Mouse (Mus musculus) cerebellum, adult 2 months (tissue): ENCODE measurements at regions not wholly inside any gene's neighbourhood (a gene's known extent, or its start where the extent isn't known, plus 50 kb on each side); places are given as distances from the start of the nearest gene placed in this dataset.

Source experiments
- CTCF ChIP-seq: fragments of 200-500 bp; IDR thresholded peaks from 2 replicates; pipeline ENCODE4 v1.5.1; 2011; ENCODE audit warnings: low read depth, mild to moderate bottlenecking, control low read depth, low read length, moderate library complexity, borderline replicate concordance; ENCODE audit not compliant: insufficient read depth
- POLR2A ChIP-seq: fragments of 200-500 bp; IDR thresholded peaks from 2 replicates; pipeline ENCODE4 v1.6.1; 2011; ENCODE audit warnings: low read length, control low read depth, borderline replicate concordance; ENCODE audit not compliant: insufficient read depth

DNA sequence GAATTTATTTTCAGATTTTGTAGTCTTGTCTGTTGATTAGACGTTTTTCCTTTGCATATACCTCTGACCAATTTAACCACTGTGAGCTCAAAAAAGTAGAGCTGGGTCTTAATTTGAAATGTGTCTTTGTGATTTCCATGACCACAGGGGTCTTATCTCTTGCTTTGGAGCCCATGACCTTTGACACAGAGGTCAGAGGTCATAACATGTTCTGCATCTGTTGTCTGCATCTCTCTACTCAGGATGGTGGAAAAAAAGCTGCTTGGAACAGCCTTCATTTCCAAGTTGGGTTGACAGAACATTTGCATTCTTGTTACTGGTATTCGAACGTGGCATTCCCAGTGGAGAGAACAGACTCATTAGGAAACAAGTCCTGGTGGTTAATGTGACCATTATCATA is 91.2 kb upstream of the Paqr3 start:
- TF ChIP-seq POLR2A (no peak), CTCF (no peak)
